Mouse (Mus musculus) kidney, embryonic 15.5 days (tissue): ENCODE measurements around the gene Grik4. TPM values are rescaled to one million over a fixed set of nuclear protein-coding genes. Genes with fewer than 3 reads are reported as not detected.

Experiments used
- ATAC-seq: fragments of 200-750 bp; cut with Nextera tagmentation; replicated peaks from 2 replicates; pipeline ENCODE4 v1.8.0; 2017; ENCODE audit warnings: moderate TSS enrichment; ENCODE audit not compliant: low FRiP score
- H3K27ac ChIP-seq: fragments of 300-500 bp; sonication (generic); 2 replicates; pipeline ENCODE4 v1.5.1; 2015; ENCODE audit warnings: mild to moderate bottlenecking, inconsistent platforms
- H3K27me3 ChIP-seq: fragments of 300-500 bp; sonication (generic); 2 replicates; pipeline ENCODE4 v1.6.1; 2015; ENCODE audit warnings: inconsistent platforms
- H3K36me3 ChIP-seq: fragments of 300-500 bp; sonication (generic); 2 replicates; pipeline ENCODE4 v1.6.1; 2015; ENCODE audit warnings: inconsistent platforms
- H3K4me1 ChIP-seq: fragments of 300-500 bp; sonication (generic); 2 replicates; pipeline ENCODE4 v1.6.1; 2015; ENCODE audit warnings: inconsistent platforms
- H3K4me2 ChIP-seq: fragments of 300-500 bp; sonication (generic); 2 replicates; pipeline ENCODE4 v1.6.1; 2015; ENCODE audit warnings: moderate library complexity, mild to moderate bottlenecking, inconsistent platforms
- H3K4me3 ChIP-seq: fragments of 300-500 bp; sonication (generic); replicated peaks from 2 replicates; pipeline ENCODE4 v1.5.1; 2015; ENCODE audit warnings: mild to moderate bottlenecking, inconsistent platforms
- H3K9ac ChIP-seq: fragments of 300-500 bp; sonication (generic); 2 replicates; pipeline ENCODE4 v1.6.1; 2015; ENCODE audit warnings: mild to moderate bottlenecking, inconsistent platforms
- H3K9me3 ChIP-seq: fragments of 300-500 bp; sonication (generic); replicated peaks from 2 replicates; pipeline ENCODE4 v1.6.1; 2016; ENCODE audit warnings: inconsistent platforms
- WGBS: fragments of 180-500 bp; shearing (Covaris S2); methylation state at CpG from one replicate; pipeline ENCODE4 v1.1.7; 2015; ENCODE audit warnings: mixed read lengths; 5-methylcytosine and 5-hydroxymethylcytosine counted together
- polyA plus RNA-seq: library from polyadenylated mRNA; unstranded; fragments of >200 nt; fragmentation: Nextera tagmentation; extraction: Ambion mirVana; gene quantifications from 2 replicates; pipeline ENCODE4 v1.2.1, GENCODE M21; 2015

Grik4 gene
- polyA plus RNA-seq, 1 experiment from 2014 or later: 4.0 TPM

GRCm38 (mm10) chr9:42858576-42858975 lies 85.7 kb downstream of the Grik4 start:
- Histone ChIP-seq H3K36me3 (no peaks in the 10 kb centered on the region), H3K9ac (no peak overlapping the region), H3K9me3 (no peaks in the 10 kb centered on the region), H3K27ac (no peak overlapping the region), H3K4me1 (peaks cover 26% of the 10 kb centered on the region), H3K4me2 (no peak overlapping the region), H3K27me3 (0 out of 2 replicates have a peak, but pooled peaks cover 2% of the 10 kb centered on the region), H3K4me3 (no peak overlapping the region)
- 0 out of 2 replicates have a peak, but pooled peaks have one; percentile 25 for ATAC-seq
- WGBS: 45% methylated on average over 3 of the region's 3 CpGs

DNA sequence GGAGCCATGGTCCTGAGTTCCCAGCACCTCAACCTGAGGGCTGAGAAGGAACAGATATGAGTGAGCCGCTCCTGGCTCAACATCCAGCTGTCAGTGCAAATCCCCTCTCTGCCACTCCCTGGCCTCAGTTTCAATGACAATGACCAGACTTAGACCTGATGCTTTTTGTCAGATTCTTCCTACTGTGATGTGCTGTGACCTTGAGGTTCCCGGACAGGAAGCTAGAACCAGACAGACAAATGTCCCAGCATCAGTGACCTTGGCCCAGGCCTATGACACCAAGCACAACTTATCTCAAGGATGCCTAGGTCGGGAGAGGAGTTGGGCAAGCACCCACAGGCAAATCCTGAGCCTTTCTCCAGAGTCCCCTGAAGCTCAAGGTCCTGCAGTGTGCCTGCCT lies 86.5 kb downstream of the Grik4 start:
- Histone ChIP-seq H3K27me3 (0 out of 2 replicates have a peak, but pooled peaks cover 2% of the 10 kb centered on the region), H3K36me3 (no peaks in the 10 kb centered on the region), H3K4me2 (no peak overlapping the region), H3K27ac (no peak overlapping the region), H3K9ac (no peak overlapping the region), H3K4me3 (no peak overlapping the region), H3K9me3 (no peaks in the 10 kb centered on the region), H3K4me1 (peaks cover 26% of the 10 kb centered on the region)
- no peak for ATAC-seq
- WGBS: 76% methylated on average over 3 of the region's 3 CpGs

DNA sequence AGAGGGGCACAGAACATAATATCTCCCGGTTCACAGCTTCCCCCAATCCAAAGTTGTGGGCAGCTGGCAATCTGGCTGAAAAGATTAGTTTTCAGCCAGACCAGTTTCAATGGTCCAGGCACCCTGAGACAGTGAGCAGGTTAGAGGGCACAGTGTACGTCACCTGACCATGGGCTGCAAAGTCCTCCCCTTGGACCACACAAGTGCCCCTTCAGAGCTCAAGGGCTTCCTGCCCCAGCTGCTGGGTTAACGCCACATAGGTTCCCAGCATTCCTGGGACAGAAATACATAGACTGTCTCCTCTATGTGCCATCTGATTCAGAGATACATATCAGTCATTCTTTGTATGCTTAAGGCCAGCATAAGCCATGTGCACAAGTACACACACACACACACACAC lies 91.2 kb downstream of the Grik4 start:
- no peaks in the 10 kb centered on the region for H3K9me3 ChIP-seq
- H3K36me3 ChIP-seq: no peaks in the 10 kb centered on the region
- no peaks in the 10 kb centered on the region for H3K27me3 ChIP-seq
- H3K9ac ChIP-seq: no peak overlapping the region
- H3K4me3 ChIP-seq: no peak overlapping the region
- 0 out of 2 replicates have a peak, but pooled peaks cover 3% of the 10 kb centered on the region for H3K4me1 ChIP-seq
- H3K27ac ChIP-seq: no peak overlapping the region
- ATAC-seq: no peak
- no peak overlapping the region for H3K4me2 ChIP-seq
- WGBS: 58% methylated on average over 3 of the region's 3 CpGs

GRCm38 (mm10) chr9:42850063-42850462 lies 94.2 kb downstream of the Grik4 start:
- Histone ChIP-seq H3K9me3 (no peaks in the 10 kb centered on the region), H3K27me3 (no peaks in the 10 kb centered on the region), H3K4me1 (0 out of 2 replicates have a peak, but pooled peaks cover 6% of the 10 kb centered on the region), H3K9ac (no peak overlapping the region), H3K27ac (no peak overlapping the region), H3K4me3 (no peak overlapping the region), H3K36me3 (no peaks in the 10 kb centered on the region), H3K4me2 (no peak overlapping the region)
- 89% methylated on average over 6 of the region's 6 CpGs for WGBS
- no peak for ATAC-seq

DNA sequence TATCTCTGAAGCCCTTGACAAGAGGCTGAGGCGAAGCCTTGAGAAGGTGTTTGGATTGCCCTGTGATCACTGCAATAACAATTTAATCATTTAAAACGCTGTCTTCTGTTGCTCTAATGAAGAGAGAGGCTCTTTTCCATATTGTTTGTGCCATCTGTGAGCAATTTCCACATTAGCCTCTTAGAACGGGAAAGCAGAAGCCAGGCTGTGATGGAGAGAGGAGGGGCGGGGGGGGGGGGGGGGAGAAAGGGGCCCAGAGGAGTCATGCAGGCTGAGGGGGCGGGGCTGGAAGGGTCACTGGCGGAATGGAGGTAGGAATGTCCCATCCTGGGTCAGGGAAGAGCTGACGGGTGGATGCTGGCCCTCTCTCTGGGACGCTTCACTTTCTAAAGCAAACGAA lies 96.2 kb downstream of the Grik4 start:
- no peaks in the 10 kb centered on the region for H3K27me3 ChIP-seq
- H3K4me1 ChIP-seq: 0 out of 2 replicates have a peak, but pooled peaks cover 6% of the 10 kb centered on the region
- no peak overlapping the region for H3K9ac ChIP-seq
- no peaks in the 10 kb centered on the region for H3K36me3 ChIP-seq
- WGBS: 45% methylated on average over 8 of the region's 9 CpGs
- no peak for ATAC-seq
- no peaks in the 10 kb centered on the region for H3K9me3 ChIP-seq
- H3K27ac ChIP-seq: no peak overlapping the region
- H3K4me2 ChIP-seq: no peak overlapping the region
- no peak overlapping the region for H3K4me3 ChIP-seq

DNA sequence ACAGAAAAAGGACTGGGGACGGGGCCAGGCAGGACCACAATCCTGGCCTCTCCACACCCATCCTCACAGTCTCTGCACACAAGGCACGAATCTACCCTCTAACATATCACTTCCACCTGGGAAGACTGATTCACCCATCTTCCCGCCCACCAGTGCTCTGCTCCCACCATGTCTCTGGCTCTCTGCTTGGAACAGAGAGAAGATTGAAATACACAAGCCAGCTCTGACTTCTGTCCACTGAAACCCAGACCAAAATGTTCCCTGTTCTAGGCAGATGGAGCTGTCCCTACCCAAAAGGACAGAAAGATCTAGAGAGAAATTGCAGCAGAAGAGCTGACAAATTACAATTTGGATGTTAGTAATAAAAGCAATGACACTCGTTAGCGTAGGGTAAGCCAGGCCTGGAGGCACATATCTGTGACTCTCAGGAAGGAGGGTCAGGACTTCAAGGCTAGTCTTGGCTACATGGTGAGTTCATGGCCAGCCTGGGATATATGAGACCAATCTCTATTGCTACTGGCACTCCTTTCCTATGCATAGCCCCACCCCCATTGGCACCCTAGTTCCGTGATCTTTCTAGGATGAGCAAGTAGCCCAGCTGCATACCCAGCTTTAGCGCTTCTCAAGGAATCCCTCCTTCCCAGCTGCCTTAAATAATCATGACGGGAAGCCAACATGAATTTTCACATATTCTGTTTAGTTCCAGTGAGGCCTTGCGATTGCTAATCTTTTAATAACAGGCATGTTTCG lies 97.4 kb downstream of the Grik4 start:
- Histone ChIP-seq H3K27me3 (no peaks in the 10 kb centered on the region), H3K27ac (no peak overlapping the region), H3K9ac (no peak overlapping the region), H3K36me3 (no peaks in the 10 kb centered on the region), H3K4me2 (no peak overlapping the region), H3K9me3 (no peaks in the 10 kb centered on the region), H3K4me3 (no peak overlapping the region), H3K4me1 (0 out of 2 replicates have a peak, but pooled peaks cover 6% of the 10 kb centered on the region)
- WGBS: 79% methylated on average over 10 of the region's 10 CpGs
- no peak for ATAC-seq

DNA sequence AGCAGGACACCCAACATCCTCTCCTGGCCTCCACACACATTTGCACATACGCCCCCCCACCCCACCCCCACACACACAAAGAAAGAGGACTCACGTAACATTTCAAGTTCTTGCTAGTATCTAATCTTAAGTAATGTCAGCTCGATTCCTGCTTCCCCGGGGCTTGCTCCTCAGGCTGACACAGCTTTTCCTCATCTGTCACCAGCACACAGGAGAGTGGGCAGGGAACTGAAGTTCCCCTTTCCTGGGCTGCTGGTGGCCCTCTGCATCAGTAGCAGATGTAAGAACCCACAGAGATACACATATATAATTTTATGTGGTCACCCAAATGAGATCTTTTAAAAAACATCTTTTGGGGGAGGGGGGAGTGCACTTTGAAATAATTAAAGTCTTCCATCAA lies 98.2 kb downstream of the Grik4 start:
- Histone ChIP-seq H3K4me3 (no peak overlapping the region), H3K9ac (no peak overlapping the region), H3K27ac (no peak overlapping the region), H3K9me3 (no peaks in the 10 kb centered on the region), H3K4me2 (no peak overlapping the region), H3K36me3 (no peaks in the 10 kb centered on the region), H3K27me3 (no peaks in the 10 kb centered on the region), H3K4me1 (0 out of 2 replicates have a peak, but pooled peaks cover 6% of the 10 kb centered on the region)
- ATAC-seq: no peak
- WGBS: 73% methylated on average over 4 of the region's 4 CpGs

DNA sequence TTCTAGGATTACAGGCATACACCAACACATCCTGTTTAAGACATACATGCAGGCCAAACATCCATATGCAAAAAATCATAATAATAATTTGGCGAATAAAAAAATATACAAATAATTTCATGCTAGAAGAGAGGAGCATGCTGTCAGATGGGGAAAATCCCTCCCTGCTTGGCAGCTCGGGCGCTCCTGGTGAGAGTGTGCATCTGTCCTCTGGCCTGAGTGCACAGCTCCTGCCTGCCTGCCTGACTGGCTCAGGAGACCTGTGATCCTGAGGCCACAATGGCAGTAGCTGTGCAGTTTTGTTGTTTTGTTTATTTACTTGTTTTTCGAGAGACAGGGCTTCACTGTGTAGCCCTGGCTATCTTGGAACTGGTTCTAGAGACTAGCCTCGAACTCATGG lies 100.0 kb downstream of the Grik4 start:
- Histone ChIP-seq H3K27ac (no peak overlapping the region), H3K4me1 (0 out of 2 replicates have a peak, but pooled peaks cover 6% of the 10 kb centered on the region), H3K27me3 (no peaks in the 10 kb centered on the region), H3K9me3 (no peaks in the 10 kb centered on the region), H3K36me3 (no peaks in the 10 kb centered on the region), H3K4me3 (no peak overlapping the region), H3K9ac (no peak overlapping the region), H3K4me2 (no peak overlapping the region)
- WGBS: 92% methylated on average over 5 of the region's 5 CpGs
- no peak for ATAC-seq

DNA sequence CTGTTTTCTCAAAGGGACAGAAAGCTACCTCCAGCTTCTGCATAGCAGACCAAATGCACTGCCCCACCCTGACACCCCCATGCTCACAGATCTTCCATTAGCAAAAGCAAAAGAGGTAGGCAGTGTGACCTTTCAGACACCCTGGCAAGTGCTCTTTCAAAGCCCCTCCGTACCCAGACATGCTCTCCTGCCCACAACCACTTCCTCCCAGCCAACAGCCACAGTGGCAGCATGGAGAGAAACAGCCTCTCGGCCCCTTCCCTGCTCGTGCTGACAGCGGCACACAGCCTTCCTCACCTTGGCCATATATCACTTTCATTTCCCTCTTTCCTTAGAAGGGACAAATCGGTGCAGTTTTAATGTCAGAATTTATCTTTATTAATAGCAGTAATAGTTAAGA lies 106.0 kb downstream of the Grik4 start:
- Histone ChIP-seq H3K4me3 (no peak overlapping the region), H3K9me3 (no peaks in the 10 kb centered on the region), H3K4me1 (peaks cover 11% of the 10 kb centered on the region), H3K9ac (no peak overlapping the region), H3K27ac (no peak overlapping the region), H3K27me3 (no peaks in the 10 kb centered on the region), H3K36me3 (no peaks in the 10 kb centered on the region), H3K4me2 (no peak overlapping the region)
- ATAC-seq: no peak
- WGBS: 26% methylated on average over 5 of the region's 5 CpGs

DNA sequence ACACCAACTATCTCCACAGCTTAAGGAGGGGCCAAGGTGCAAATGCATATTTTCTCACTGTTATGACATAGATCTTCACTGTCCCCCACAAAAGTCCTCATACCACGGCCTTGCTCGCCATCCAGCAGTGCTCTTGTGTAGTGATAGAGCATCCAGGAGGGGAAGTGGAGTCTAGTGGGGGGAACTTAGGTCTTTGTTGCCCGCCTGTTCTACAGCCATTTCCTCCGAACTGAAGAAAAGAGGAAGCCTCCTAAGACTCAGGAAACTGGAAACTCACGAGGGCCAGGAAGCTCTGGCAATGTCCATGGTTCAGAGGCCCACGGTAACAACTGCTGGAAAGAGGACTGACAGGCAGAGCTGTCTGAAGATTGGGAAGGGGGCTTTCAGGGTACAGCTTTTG lies 106.8 kb downstream of the Grik4 start:
- no peak overlapping the region for H3K4me3 ChIP-seq
- peaks cover 11% of the 10 kb centered on the region for H3K4me1 ChIP-seq
- H3K27me3 ChIP-seq: no peaks in the 10 kb centered on the region
- H3K9ac ChIP-seq: no peak overlapping the region
- H3K4me2 ChIP-seq: no peak overlapping the region
- 0 out of 2 replicates have a peak overlapping the region, but pooled peaks have one; percentile 22 for H3K27ac ChIP-seq
- ATAC-seq: no peak
- 60% methylated on average over 6 of the region's 6 CpGs for WGBS
- no peaks in the 10 kb centered on the region for H3K36me3 ChIP-seq
- H3K9me3 ChIP-seq: no peaks in the 10 kb centered on the region

DNA sequence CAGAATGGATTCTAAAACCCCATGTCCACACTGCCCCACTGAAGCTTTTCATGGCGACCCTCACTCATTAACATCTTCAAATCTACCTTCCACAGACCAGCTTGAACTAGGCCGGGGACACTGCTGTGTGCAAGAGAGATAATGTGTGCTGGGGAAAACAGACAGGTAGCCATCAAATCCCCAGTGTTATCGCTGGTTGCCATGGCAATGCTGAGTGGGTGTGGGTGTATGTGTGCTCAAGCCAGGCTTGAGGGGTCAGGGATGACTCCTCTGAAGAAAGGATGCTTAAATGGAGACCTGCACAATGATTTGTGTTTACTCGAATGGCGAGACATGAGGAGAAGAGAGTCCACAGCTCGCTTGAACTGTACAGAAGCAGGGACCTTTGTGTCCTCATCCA lies 112.7 kb downstream of the Grik4 start:
- H3K4me3 ChIP-seq: no peak overlapping the region
- no peaks in the 10 kb centered on the region for H3K9me3 ChIP-seq
- H3K4me2 ChIP-seq: no peak overlapping the region
- no peaks in the 10 kb centered on the region for H3K4me1 ChIP-seq
- WGBS: 79% methylated on average over 6 of the region's 6 CpGs
- H3K36me3 ChIP-seq: no peaks in the 10 kb centered on the region
- no peaks in the 10 kb centered on the region for H3K27me3 ChIP-seq
- no peak overlapping the region for H3K9ac ChIP-seq
- no peak for ATAC-seq
- H3K27ac ChIP-seq: no peak overlapping the region

- no peaks in the 10 kb centered on the region for H3K9me3 ChIP-seq
- no peak overlapping the region for H3K4me2 ChIP-seq
- H3K4me1 ChIP-seq: 0 out of 2 replicates have a peak, but pooled peaks cover 2% of the 10 kb centered on the region
- H3K36me3 ChIP-seq: no peaks in the 10 kb centered on the region; the same call in 1 of the 2 replicates
- WGBS: 43% methylated on average over 3 of the region's 3 CpGs
- H3K9ac ChIP-seq: no peak overlapping the region
- H3K4me3 ChIP-seq: no peak overlapping the region
- no peak for ATAC-seq
- H3K27ac ChIP-seq: no peak overlapping the region
- H3K27me3 ChIP-seq: no peaks in the 10 kb centered on the region
Observed at GRCm38 (mm10) chr9:42819247-42819646, 125.0 kb downstream of the Grik4 start.
